Mouse (Mus musculus) adrenal gland, postnatal 36 days (tissue): Measurements from ENCODE around the gene Naaladl2. TPM values are rescaled to one million over a fixed set of nuclear protein-coding genes. Genes with fewer than 3 reads are reported as not detected.
"Not testable (repeated sequence)": the region's sequence is repeated elsewhere in the genome, so short reads cannot be mapped to it uniquely, and the experiment has no call there.

ENCODE experiments used
- DNase-seq, 2 experiments: peaks; one replicate each; pipeline ENCODE4 v3.0.0; 2021; ENCODE audit warnings: mixed read lengths in 1 of 2
- total RNA-seq, 2 experiments: library from RNA; stranded (reverse); gene quantifications; 2 replicates each; pipeline ENCODE4 v1.2.3; 2021

Naaladl2 gene
- total RNA-seq, 2 experiments from 2014 or later: 2.3 to 3.0 TPM

DNA sequence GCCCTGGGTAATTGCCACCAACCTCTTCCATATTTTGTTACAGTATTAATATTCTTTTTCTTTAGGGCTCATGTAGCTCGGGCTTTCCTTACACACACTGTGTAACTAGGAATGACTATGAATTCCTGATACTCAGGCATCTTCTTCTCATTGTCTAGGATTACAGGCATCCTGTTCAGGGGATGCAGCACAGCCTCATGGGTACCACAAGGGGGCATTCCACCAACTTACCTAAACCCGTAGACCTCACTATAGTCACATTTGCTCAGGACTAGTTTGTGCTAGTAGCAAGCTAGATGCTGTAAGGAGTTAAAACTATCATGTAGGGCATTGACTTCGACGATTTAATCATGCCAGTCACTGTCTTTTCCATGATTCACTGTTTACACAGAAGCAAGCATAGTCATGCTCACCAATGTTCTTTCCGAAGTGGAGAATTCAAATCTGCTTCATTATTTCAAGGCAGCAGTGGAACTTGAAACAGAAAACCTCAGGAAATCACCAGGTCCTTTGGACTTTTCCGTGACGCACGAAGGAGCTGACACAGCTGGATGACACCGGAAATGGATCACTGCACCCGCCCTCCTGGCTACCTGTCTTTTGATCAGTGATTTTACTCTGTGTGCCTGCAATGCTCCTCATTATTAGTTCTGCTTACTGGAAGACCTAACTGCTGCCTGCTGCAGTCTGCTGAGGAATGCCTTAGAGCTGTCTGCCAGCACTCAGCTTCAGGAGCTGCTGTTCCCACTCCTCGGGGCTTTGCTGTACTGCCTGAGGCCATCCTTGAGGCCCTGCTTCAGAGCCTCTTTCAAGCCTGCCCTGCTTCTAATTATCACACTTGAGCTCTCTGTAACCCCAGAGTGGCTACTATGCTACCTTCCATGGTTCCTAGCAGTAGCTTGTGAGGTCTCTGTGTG lies 822.3 kb downstream of the Naaladl2 start:
- no peak for DNase-seq

DNA sequence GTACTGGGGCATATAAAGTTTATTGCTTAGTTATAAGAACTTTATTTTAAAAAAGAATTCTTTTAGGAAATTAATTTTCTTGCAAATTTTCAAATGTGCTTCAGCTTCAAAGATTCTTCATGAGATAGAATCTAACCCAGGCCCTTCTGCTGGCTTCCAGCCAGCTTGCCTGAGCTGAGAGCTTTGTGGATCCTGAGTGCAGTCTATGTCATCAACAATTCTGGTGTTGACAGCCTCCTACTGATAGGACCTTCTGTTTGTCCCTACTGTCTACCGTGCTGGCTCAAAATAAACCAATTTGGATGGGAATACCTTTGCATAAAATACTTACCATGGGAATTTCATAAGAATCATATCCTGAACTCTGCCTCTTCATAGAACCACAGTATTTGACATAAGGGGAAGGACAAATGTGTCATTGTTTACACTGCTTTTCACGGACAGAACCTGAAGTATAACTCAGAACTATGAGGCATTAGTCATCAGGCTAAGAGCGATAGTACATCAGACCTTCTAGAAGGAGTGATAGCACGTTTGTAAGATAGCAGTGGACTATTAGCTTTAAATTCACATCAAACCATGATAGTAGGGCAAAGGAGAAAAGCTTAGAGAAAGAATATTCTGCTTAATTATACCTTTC lies 829.3 kb downstream of the Naaladl2 start:
- no peak for DNase-seq

DNA sequence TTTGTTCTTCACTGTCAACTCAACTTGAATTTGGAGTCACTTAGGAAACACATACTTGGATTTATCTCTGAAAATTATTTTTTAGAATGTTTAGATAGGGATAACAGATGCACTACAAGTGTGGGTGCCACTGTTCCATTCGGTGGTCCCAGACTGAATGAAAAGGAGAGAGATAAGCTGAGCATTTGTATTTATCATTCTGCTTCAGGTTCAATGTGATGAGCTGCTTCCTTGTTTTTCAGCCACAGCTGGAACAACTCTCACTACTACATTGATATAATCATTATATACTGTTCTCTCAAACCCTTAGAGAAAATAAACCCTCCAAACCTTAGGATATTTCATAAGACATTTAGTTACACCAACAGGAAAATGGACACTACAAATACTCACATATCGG lies 918.6 kb downstream of the Naaladl2 start:
- no peak for DNase-seq

DNA sequence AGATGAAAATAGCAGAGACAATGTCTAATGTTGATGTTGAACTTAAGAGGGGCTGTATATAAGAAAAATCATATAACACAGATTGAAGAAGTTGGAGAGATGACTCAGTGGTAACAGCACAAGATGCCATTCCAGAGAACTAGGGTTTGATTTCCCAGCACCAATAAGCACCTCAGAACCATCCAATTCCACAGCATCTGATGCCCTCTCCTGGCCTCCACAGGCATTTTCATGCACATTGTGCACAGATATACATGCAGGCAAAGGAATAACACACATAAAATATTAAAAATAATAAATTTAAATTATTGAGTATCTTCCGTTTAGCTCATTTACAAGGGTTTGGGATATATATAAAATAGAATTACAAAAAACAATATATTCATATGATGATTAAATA lies 926.6 kb downstream of the Naaladl2 start:
- DNase-seq: no peak

DNA sequence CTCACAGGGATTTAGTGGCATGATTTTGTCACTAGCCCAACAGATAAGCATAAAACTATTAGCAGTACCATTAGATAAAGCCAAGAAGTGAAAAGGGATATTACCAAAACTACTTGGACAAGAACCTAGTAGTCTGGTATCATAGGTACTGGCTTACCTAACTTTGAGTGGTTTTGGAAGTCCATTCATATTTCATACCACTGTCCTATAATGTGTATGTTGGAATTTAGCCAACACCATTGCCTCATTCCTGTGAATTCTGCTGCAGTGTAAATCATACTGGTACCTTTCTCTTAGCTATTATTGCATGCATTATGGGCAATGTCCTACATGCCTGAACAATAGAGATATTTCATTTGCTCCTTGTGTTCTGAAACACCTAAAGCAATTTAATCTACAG lies 977.5 kb downstream of the Naaladl2 start:
- no peak for DNase-seq

DNA sequence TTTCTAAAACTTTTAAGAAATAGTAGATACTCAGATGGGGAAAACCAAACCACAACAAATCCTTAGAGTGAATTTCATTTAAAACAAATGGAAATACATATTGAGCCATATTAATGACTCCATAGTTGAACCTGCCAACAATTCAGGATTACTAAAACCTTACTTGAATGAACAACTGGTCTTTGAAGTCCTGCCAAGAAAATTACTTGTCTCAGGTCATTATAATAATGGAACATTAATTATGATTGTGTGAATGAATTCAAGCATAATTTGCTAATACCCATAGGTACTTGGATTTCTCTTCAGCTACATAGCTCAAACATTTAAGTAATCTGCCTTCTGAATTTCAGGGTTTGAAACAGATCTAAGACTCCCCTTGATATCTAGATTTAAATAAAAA lies 980.1 kb downstream of the Naaladl2 start:
- DNase-seq: no peak

DNA sequence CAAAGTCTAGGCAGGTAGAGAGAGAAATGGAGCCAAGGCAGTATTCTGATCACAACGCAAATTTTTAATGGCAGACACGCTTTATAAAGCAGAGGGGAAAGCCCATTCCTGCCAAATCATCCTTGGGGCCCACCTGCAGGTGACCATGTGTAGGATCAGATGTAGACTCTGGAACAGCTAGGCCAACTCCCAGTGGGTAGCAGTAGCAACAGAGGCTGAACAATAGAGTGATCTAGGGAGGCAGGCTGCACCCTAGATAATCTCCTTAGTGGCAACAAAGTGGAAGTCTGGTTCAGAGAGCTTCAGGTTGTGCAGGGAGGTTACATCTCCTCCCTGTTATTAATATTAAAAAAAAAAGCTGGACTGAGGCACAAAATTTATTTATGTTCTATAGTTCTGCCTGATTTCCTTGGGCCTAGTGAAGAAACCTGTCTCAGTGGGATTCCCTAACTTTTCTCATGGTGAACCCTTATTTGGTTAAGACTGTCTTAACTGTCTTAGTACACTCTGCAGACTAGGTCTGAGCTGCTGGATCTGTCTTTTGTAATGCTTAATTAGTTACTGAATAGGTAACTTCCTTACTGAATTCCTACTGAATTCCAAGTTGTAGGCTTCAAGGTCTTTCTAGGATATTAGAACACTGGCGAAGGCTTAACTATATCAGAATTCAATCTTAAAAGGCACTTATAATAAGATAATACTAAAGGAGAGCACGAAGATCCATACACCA lies 992.8 kb downstream of the Naaladl2 start:
- not testable (repeated sequence) for DNase-seq

DNA sequence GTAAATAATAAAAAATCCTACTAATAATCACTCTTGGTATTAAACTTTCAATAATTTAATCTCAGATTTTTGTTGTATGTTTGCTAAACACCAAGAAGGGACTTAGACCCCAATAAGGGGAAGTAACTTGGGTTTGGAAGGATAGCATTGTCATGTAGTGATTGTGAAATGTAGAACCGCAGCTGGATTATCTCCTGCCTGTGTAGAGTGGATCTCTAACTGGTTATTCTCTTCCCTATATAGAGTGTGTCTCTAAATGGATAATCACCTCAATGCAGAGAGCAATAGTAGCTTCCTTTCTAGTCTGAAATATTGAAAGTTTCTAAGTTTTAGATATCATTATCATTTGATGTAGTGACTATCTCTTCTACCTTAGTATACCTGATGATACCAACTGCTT lies 1001.3 kb downstream of the Naaladl2 start:
- no peak for DNase-seq

DNA sequence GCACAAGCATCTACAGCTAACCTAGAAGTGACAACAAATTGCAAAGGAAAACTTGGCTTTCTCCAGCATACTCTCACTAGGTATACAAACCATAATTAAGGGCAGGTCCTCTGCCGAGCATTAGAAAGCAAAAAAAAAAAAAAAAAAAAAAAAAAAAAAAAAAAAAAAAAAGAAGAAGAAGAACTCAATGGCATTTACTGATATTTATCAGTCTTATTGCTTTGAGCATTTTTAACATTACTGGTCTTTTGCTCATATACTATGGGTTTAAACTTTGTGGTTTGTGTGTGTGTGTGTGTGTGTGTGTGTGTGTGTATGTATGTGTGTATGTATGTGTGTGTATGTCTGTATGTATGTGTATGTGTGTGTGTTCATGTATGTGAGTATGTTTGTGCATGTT lies 1006.1 kb downstream of the Naaladl2 start:
- no peak for DNase-seq

DNA sequence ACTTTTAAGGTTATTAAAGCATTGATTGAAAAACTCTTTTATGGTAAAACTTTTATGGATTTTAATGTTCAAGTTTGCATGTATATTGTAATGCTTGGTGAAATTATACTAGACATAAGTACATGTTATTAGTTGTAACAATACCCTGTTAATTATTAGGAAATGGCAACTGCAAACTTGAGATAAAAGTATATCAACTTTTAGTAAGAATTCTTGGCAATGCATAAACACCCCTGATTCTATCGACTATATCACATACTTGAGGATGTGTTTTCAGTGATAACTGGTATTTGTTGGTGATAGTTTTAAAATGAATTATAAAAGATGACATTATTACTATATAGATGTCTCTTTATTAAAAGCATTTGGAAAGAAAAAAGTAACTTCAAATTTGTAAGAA lies 1017.9 kb downstream of the Naaladl2 start:
- no peak for DNase-seq

DNA sequence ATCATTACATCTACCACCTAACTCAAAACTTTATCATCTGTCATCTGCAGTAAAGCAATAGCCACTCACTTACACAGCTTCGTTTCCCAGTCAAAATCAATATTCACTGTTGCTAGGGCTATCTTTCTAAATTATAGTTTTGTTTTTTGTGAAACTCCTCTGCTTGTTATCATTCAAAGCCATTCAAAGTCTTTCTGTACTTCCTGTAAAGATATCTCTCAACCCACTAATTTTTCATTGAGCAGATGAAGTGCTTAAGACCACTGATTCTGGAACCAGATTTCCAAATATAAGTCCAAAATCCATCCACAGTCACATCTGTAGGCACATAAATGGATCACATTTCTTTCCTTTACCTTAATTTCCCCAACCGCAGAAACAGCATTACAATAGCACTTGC lies 1020.0 kb downstream of the Naaladl2 start:
- DNase-seq: no peak

DNA sequence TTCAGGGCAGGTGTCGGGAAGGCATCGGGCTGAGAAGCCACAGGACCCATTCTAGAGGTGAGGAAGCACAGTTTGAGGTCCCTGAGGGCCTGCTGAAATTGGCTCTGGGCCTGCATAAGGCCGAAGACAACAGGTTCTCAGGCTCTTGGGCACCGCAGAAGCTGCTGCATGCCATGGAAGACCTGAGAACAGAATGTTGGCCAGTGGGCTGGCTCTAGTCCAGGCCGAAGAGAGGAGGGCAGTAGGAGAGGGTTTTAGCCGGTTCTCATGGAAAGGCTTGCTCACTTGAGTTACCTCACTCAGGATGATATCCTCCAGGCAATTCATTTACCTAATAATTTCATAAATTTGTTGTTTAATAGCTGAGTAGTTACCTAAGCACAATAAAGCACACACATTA lies 1025.9 kb downstream of the Naaladl2 start:
- DNase-seq: no peak

DNA sequence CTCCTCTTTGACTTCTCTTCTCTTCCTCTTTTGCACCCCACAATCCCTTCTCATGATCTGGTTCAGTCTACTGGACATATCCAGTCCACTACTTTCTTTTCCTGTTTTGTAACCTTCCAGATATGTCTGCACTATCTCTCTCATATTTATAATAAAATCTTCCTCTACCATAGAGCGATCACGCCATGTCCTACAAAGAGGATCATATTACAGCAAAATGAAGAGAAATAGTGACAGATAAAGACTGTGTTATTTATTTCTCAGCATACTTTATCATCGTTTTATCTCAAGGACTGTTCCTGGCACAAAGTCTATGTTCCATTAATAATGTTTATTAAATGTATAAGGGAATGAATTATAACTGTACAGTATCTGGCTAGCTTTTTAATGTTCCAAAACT lies 1029.2 kb downstream of the Naaladl2 start:
- no peak for DNase-seq

DNA sequence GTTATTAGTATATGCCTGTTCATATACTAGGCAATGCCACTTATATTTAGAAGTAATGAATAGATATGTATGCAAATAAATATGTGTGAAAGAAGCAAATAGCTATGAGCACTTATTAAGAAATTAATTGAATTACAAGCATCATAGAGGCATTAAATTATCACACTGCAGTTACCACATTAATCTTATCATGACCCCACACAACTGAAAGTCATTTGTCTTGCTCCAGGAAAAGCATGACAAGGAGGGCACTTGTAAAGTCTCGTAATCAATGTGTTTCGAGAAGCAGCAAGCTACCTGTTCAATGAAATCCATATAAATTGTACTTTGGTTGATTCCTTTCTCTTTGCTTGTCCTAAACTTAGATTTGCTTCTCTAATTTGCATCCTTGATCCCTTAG lies 1030.7 kb downstream of the Naaladl2 start:
- DNase-seq: no peak

DNA sequence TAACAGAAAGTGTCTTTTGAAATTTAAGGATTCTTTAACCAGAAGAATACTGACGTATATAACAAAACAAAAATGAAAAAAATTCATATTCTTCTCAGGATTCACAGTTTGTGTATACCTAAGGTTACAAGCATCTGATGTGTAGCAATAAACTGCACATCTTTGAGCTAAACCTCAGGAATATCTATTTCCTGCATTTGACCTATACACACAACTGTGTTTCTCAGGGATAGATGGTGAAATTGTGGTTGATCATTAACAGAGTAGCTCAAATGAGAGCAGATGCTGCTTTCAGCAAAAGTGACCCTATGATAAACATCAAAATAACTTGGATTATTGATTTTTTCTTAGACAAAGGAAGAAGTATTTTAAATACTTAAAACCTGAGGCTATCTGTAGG lies 1037.7 kb downstream of the Naaladl2 start:
- no peak for DNase-seq

DNA sequence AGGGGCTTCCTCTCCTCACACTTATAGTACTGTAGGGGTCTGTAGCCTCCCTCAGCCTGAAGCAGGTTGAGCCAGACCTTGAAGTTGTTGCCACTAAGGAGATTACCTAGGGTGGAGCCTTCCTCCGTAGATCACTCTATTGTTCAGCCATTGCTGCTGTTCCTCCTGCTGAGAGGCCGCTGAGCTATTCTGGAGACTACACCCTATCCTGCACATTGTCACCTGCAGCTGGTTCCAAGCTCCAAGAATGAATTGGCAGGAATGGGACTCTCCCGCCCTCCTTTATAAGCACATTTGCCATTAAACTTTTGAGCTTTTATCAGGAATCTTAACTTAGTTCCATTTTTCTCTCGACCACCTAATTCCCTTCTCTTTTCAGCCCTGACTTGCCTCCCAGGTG lies 1064.3 kb downstream of the Naaladl2 start:
- no peak for DNase-seq

DNA sequence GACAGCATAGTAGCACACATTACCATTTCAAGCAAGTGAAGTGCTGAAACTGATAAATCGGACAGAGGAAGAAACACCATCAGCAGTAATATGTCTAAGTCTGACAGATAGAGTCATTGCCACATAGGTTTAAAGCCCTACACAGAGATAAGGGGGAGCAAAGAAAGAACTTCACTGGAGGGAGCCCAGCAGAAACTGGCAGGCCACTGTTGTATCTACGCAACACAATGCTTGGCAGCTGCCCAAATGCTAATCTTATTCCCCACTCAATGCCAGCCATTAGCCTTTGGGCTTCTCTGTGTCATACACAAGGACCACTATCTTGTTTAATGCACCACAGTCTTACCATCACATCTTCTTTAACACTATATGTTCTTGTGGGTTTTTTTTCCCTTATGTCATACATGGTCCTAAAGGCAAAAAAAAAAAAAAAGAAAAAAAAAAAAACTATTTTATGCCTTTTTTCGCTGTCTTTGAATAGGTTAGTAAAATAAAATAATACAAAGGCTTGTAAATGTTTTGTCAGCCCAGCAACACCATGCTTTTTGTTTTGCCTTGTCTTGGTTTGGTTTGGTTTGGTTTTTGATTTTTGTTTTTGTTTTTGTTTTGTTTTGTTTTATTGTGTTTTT lies 1072.8 kb downstream of the Naaladl2 start:
- peak; percentile 14 to 53 for DNase-seq

DNA sequence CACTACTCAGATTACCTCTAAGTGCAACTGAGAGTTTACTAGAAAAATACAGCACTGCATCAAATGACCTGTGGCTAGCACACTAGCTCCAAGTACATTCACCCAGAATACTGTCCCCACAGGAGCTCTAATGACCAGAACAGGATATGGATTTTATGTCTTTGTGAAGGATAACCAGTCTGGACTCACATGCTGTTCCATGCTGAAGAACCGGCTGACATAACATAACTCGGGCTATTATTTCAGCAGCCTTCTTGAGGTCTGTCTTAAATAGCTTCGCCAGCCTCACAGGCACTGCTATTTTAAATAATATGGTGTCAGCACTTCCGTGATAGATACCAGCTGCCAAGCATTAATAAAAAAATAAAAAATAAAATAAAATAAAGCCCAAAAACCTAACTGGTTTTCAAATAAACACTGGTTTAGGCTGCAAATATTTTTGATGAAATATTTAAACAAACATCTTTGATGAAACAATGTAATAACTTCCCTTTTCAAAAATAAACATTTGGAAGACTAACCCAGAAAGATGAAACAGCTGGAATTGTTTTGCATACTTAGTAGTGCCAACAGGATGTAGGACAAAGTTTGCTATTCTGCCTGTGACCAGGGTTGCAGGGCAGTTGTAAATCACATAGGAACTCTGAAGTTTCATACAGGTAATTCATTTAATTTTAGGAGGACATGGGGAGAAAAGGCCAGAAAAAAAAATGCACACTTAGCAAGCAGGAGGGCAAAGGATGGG lies 1073.5 kb downstream of the Naaladl2 start:
- no peak for DNase-seq

DNA sequence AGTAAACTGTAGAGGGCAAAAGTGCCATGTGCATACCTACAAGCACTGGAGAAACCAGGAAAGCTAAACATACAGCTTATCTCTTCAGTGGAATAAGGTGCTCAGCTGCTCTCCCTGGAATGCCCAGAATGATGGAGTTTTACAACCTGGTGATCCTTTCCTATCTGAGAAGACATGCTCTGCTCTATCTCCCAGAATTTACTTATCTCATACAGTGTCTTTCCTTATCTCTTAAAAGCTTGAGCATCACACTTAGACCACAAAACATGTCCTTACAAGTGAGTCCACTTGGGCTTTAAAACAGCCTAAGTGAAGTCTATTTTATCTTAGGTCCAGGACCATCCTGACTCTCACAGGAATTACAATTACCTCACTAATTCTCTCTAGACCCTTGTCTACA lies 1095.8 kb downstream of the Naaladl2 start:
- DNase-seq: no peak

DNA sequence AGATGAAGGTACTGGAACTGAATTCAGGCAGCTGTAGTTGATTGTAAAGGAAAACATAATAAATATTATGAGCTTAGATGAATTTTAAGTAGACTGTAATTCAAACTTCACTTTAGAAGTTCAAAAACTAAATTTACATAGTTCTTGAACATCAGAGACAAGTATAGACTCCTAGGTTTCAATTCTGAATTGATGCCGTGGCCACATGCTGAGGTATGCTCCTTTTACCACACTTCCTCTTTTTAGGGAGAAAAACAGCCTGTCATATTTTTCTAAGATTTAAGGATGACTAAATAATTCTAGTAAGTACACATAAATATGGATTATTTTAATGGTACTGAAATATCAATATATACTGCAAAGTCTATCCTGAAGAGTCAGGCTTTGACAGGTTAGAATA lies 1142.3 kb downstream of the Naaladl2 start:
- DNase-seq: no peak

DNA sequence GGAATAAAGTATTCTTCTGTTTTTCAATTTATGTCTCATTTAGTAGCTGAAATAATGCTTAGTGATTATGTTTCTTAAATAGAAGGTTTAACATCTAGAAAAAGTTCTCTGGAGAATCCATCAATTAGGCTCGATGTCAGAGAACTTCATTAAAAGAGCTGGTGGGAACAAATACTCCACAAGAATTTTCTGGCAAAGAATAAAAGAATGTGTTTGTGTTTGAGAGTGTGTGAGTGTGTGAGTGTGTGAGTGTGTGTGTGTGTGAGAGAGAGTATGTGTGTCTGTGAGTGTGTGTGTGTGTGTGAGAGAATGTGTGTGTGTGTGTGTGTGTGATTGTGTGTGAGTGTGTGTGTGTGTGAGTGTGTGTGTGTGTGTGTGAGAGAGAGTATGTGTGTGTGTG lies 1170.3 kb downstream of the Naaladl2 start:
- no peak for DNase-seq
